Mouse (Mus musculus) B cell, adult (primary cell): Measurements from ENCODE around the gene Syndig1l. TPM values are rescaled to one million over a fixed set of nuclear protein-coding genes. Genes with fewer than 3 reads are reported as not detected.

Source experiments
- total RNA-seq: library from RNA; stranded (reverse); gene quantifications from 4 replicates; pipeline ENCODE4 v1.2.4, GENCODE M21; 2023; ENCODE audit not compliant: inconsistent age

The Syndig1l gene
- 0.30 TPM in 1 of 4 replicates, not detected in the others for total RNA-seq

DNA sequence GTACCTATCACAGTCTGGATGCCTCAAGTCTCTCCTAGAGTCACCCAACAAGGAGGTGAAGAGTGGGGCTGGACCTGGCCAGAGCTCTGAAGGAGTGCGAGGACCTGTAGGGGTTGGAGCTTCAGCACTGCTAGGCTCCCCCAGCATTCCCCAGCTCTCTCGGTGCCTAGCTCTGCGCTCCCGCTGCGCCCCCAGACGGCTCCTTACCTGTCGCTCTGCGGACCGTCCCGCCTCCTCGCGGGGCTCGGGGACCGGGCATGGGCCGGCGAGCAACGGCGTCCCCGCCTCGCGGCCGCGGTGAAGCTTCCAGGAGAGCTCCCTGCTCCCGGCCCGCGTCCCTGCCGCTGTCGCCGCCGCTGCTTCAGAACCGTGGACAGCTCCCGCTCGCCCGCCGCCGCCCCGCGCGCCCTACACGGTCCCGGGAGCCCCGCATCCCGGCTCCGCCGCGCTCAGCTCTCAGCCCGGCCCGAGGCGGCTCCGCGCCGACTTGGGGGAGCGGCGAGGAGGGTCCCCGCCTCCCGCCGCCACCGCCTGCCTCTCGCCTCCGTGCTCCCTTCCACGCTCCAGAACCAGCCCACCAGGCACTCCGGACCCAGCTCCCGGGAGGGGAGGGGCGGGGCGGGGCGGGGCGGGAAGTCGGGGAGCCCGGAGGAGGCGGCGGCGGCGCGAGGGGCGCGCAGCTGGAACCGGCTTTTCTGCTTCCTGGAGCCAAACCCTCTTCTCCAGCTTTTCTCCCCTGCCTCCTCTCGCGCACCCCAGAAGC is at the start of gene Syndig1l:
TSS of gene Syndig1l (minus strand) at position 513 of the 763 bp plus-strand sequence.

DNA sequence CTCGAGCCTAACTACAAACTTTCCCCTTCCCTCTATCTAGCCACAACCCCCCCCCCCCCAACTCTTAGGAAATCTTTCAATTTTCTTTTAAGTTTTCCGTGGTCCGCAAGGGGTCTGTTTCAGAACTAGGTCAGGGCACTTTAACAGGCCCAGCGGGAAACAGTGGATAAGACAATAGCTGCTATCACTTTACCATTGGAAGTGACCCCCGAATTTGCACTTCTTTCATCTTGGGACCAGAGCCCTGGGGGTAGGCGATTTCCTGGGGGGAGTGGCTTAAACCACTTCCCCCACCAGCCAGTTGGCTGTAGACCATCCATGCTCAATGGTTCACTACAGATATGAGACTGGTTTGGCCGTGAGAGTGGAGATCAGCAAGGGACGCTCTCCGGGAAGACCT is 58.0 kb downstream of the Syndig1l start, which contains the start of gene Vrtn:
TSS of gene Vrtn (plus strand) at position 366 of the 400 bp plus-strand sequence.

Other genes starting within 250 kb of the Syndig1l start
- gene Aldh6a1, start 247.8 kb downstream of the Syndig1l start, total RNA-seq: 7.9 to 11.3 TPM (median 9.1 TPM) in 4 replicates
- gene Lin52, start 247.4 kb downstream of the Syndig1l start, total RNA-seq: 18.4 to 22.2 TPM (median 20.8 TPM) in 4 replicates
- not detected in 4 replicates for gene Vsx2, start 129.1 kb downstream of the Syndig1l start, total RNA-seq
- 15.5 to 20.3 TPM (median 17.5 TPM) in 4 replicates for gene Abcd4, start 81.4 kb downstream of the Syndig1l start, total RNA-seq
- gene Vrtn, start 57.8 kb downstream of the Syndig1l start, total RNA-seq: not detected in 4 replicates
- gene Npc2, start 74.3 kb upstream of the Syndig1l start, total RNA-seq: 43.1 to 53.4 TPM (median 48.6 TPM) in 4 replicates
- 51.9 to 63.0 TPM (median 61.2 TPM) in 4 replicates for gene Isca2, start 74.4 kb upstream of the Syndig1l start, total RNA-seq
- 0.12 TPM in 1 of 4 replicates, not detected in the others for gene Ltbp2, start 177.7 kb upstream of the Syndig1l start, total RNA-seq